In the genomic region with DNA sequence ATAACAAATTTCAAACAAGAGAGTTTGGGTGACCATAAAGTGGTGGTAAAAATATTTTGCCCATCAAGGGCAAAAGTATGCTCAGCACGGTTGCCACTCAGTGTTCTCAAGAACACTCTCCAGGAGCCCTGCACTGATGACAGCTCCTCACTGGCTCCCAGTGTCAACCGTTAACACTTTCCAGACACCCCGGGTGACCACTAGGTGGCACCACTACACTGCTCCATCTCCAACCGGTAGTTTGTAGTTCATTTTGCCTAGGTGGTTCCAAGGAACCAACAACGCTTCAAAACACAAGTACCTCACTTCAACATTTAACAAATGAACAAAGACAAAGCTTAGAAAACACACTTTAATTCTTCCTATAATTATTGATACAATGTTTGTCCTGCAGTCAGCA, we compare ENCODE assay signal across 8 mouse cellular contexts. TPM values are rescaled to one million over a fixed set of nuclear protein-coding genes. Genes with fewer than 3 reads are reported as not detected.
A peak's percentile ranks its signal among the peaks of the same experiment; 100 is the strongest.
DNase-seq lines count a peak whose midpoint lies in the region; ATAC-seq and TF ChIP-seq lines count a peak whose summit lies in the region.

No protein-coding gene starts in this region.

- no peaks in the 10 kb centered on the region for H3K27me3 ChIP-seq in neural tube, embryonic 15.5 days (replicated peaks)

- peak; percentile 98 for TF ChIP-seq CTCF in gastrocnemius, adult 2 months (IDR thresholded peaks at IDR 0.05)

- 10% methylated on average over 5 of the region's 5 CpGs for WGBS in neural tube, embryonic 15.5 days

- H3K36me3 ChIP-seq in neural tube, embryonic 15.5 days = no peaks in the 10 kb centered on the region

- H3K4me1 ChIP-seq in neural tube, embryonic 15.5 days = peaks cover 28% of the 10 kb centered on the region

- no peak for ATAC-seq in neural tube, embryonic 15.5 days (ENCODE audit: low FRiP score)

- intact Hi-C loops in gastrocnemius, adult 2 months (cut with DNase I) = loop anchor here (1.0 kb wide), 1 partner anchor 41 kb away; no protein-coding TSS in a partner anchor
- intact Hi-C loops in left cerebral cortex, postnatal 36 days (cut with DNase I) = loop anchor here (1.0 kb wide), 1 partner anchor 42 kb away; no protein-coding TSS in a partner anchor

- H3K9me3 ChIP-seq in neural tube, embryonic 15.5 days (replicated peaks) = no peaks in the 10 kb centered on the region

- H3K4me3 ChIP-seq in neural tube, embryonic 15.5 days (replicated peaks) = no peak overlapping the region
- H3K4me3 ChIP-seq in gastrocnemius, adult 2 months = no peak overlapping the region

- H3K27ac ChIP-seq in neural tube, embryonic 15.5 days (replicated peaks) = no peak overlapping the region
- H3K27ac ChIP-seq in gastrocnemius, adult 2 months = no peak overlapping the region

- H3K4me2 ChIP-seq in neural tube, embryonic 15.5 days = no peak overlapping the region

- peak; percentile 79 for DNase-seq in neural tube, embryonic 10.5 days (ENCODE audit: extremely low spot score, low spot score)
- peak; percentile 61 to 81 for DNase-seq in cerebellum, postnatal 4 days (ENCODE audit: low spot score in 2 of 2)
- peak; percentile 76 for DNase-seq in gastrocnemius, adult 2 months
- DNase-seq in kidney, adult 18-20 months = peak; percentile 81
- peak; percentile 64 to 70 for DNase-seq in left cerebral cortex, postnatal 36 days (ENCODE audit: low spot score in 2 of 2)
- DNase-seq in naive thymus-derived CD4-positive, alpha-beta T cell, adult 2 months (ENCODE audit: low read depth) = peak; percentile 71
- peak; percentile 43 for DNase-seq in telencephalon, adult 2 months (ENCODE audit: low read depth, low spot score)

- H3K9ac ChIP-seq in neural tube, embryonic 15.5 days (replicated peaks) = no peak overlapping the region

RNA-seq across cellular contexts. Expression of a gene that starts 56.9 kb away (rescaled TPM):
- polyA plus RNA-seq in neural tube, embryonic 15.5 days (2015; fragmentation: Nextera tagmentation; extraction: Ambion mirVana) = 2.1 and 2.3 TPM in 2 replicates
- not detected for total RNA-seq in gastrocnemius, adult 2 months (2021)
- total RNA-seq in left cerebral cortex, postnatal 36 days (2021) = under 1 TPM; 0.20 to 0.48 TPM
